Mouse (Mus musculus) neural tube, embryonic 15.5 days (tissue): Measurements from ENCODE around the gene Ulk4. TPM values are rescaled to one million over a fixed set of nuclear protein-coding genes. Genes with fewer than 3 reads are reported as not detected.

Experiments
- ATAC-seq: fragments of 200-750 bp; cut with Nextera tagmentation; 2 replicates; pipeline ENCODE4 v1.8.0; 2017; ENCODE audit warnings: mild to moderate bottlenecking, moderate TSS enrichment, moderate library complexity; ENCODE audit not compliant: low FRiP score
- H3K27ac ChIP-seq: fragments of 300-500 bp; sonication (generic); replicated peaks from 2 replicates; pipeline ENCODE4 v1.5.1; 2015; ENCODE audit warnings: mild to moderate bottlenecking, inconsistent platforms
- H3K27me3 ChIP-seq: fragments of 300-500 bp; sonication (generic); replicated peaks from 2 replicates; pipeline ENCODE4 v1.6.1; 2015; ENCODE audit warnings: inconsistent platforms
- H3K36me3 ChIP-seq: fragments of 300-500 bp; sonication (generic); 2 replicates; pipeline ENCODE4 v1.6.1; 2015; ENCODE audit warnings: inconsistent platforms
- H3K4me1 ChIP-seq: fragments of 300-500 bp; sonication (generic); 2 replicates; pipeline ENCODE4 v1.6.1; 2015; ENCODE audit warnings: inconsistent platforms
- H3K4me2 ChIP-seq: fragments of 300-500 bp; sonication (generic); 2 replicates; pipeline ENCODE4 v1.6.1; 2015; ENCODE audit warnings: inconsistent platforms, mild to moderate bottlenecking, moderate library complexity
- H3K4me3 ChIP-seq: fragments of 300-500 bp; sonication (generic); replicated peaks from 2 replicates; pipeline ENCODE4 v1.5.1; 2015; ENCODE audit warnings: mild to moderate bottlenecking, inconsistent platforms
- H3K9ac ChIP-seq: fragments of 300-500 bp; sonication (generic); replicated peaks from 2 replicates; pipeline ENCODE4 v1.6.1; 2015; ENCODE audit warnings: mild to moderate bottlenecking, inconsistent platforms
- H3K9me3 ChIP-seq: fragments of 300-500 bp; sonication (generic); replicated peaks from 2 replicates; pipeline ENCODE4 v1.6.1; 2016; ENCODE audit warnings: inconsistent platforms
- WGBS: fragments of 180-500 bp; shearing (Covaris S2); methylation state at CpG from one replicate; pipeline ENCODE4 v1.1.7; 2015; ENCODE audit warnings: mixed read lengths; 5-methylcytosine and 5-hydroxymethylcytosine counted together
- polyA plus RNA-seq: library from polyadenylated mRNA; unstranded; fragments of >200 nt; fragmentation: Nextera tagmentation; extraction: Ambion mirVana; gene quantifications from 2 replicates; pipeline ENCODE4 v1.2.1, GENCODE M21; 2015

The Ulk4 gene
- polyA plus RNA-seq, 1 experiment from 2014 or later = 62.5 TPM

GRCm38 (mm10) chr9:120935634-120935922 is 341.4 kb downstream of the Ulk4 start:
- Histone ChIP-seq H3K27me3 (no peaks in the 10 kb centered on the region), H3K4me3 (peak overlapping the region; percentile 68), H3K4me1 (peaks cover 55% of the 10 kb centered on the region), H3K4me2 (peak overlapping the region; percentile 73), H3K36me3 (no peaks in the 10 kb centered on the region), H3K9ac (peak overlapping the region; percentile 89), H3K9me3 (no peaks in the 10 kb centered on the region), H3K27ac (no peak overlapping the region)
- ATAC-seq = no peak
- 9% methylated on average over 4 of the region's 4 CpGs for WGBS

GRCm38 (mm10) chr9:120934821-120935633 is 342.0 kb downstream of the Ulk4 start:
- Histone ChIP-seq H3K36me3 (no peaks in the 10 kb centered on the region), H3K9me3 (no peaks in the 10 kb centered on the region), H3K27me3 (no peaks in the 10 kb centered on the region), H3K27ac (peak overlapping the region; percentile 92; the same call in 1 of the 2 replicates), H3K4me3 (peak overlapping the region; percentile 68), H3K4me1 (peaks cover 55% of the 10 kb centered on the region), H3K9ac (peak overlapping the region; percentile 89), H3K4me2 (peak overlapping the region; percentile 73)
- 8% methylated on average over 14 of the region's 14 CpGs for WGBS
- no peak for ATAC-seq

GRCm38 (mm10) chr9:120933886-120934758 is 342.9 kb downstream of the Ulk4 start:
- peak; percentile 52 for ATAC-seq

GRCm38 (mm10) chr9:120933587-120933885 is 343.5 kb downstream of the Ulk4 start:
- Histone ChIP-seq H3K9me3 (no peaks in the 10 kb centered on the region), H3K36me3 (no peaks in the 10 kb centered on the region), H3K4me1 (peaks cover 44% of the 10 kb centered on the region), H3K4me2 (peak overlapping the region; percentile 73), H3K4me3 (peak overlapping the region; percentile 68), H3K9ac (peak overlapping the region; percentile 89), H3K27ac (peak overlapping the region; percentile 92), H3K27me3 (no peaks in the 10 kb centered on the region)
- ATAC-seq = no peak; the same call in 1 of the 2 replicates
- 0% methylated on average over 16 of the region's 58 CpGs for WGBS

More at GRCm38 (mm10) chr9:120933886-120934758, 342.9 kb downstream of the Ulk4 start:
- Histone ChIP-seq H3K9me3 (no peaks in the 10 kb centered on the region), H3K27me3 (no peaks in the 10 kb centered on the region), H3K4me1 (peaks cover 49% of the 10 kb centered on the region), H3K36me3 (no peaks in the 10 kb centered on the region), H3K27ac (peak overlapping the region; percentile 92), H3K4me2 (peak overlapping the region; percentile 73), H3K4me3 (peak overlapping the region; percentile 68), H3K9ac (peak overlapping the region; percentile 89)
- 0% methylated on average over 52 of the region's 57 CpGs for WGBS

- no peaks in the 10 kb centered on the region for H3K27me3 ChIP-seq
- no peaks in the 10 kb centered on the region for H3K9me3 ChIP-seq
- peaks cover 38% of the 10 kb centered on the region for H3K4me1 ChIP-seq
- peak overlapping the region; percentile 89 for H3K9ac ChIP-seq
- WGBS = 5% methylated on average over 69 of the region's 78 CpGs
- H3K4me2 ChIP-seq = peak overlapping the region; percentile 73
- no peaks in the 10 kb centered on the region for H3K36me3 ChIP-seq
- peak overlapping the region; percentile 92 for H3K27ac ChIP-seq
- peak overlapping the region; percentile 68 for H3K4me3 ChIP-seq
- ATAC-seq = peak; percentile 89
These were observed 344.0 kb downstream of the Ulk4 start for GRCm38 (mm10) chr9:120932797-120933586.

- Histone ChIP-seq H3K9ac (no peak overlapping the region), H3K36me3 (no peaks in the 10 kb centered on the region), H3K4me2 (no peak overlapping the region), H3K9me3 (no peaks in the 10 kb centered on the region), H3K4me1 (peaks cover 32% of the 10 kb centered on the region), H3K27me3 (no peaks in the 10 kb centered on the region), H3K4me3 (no peak overlapping the region), H3K27ac (no peak overlapping the region)
- no peak for ATAC-seq
- WGBS = 37% methylated on average over 6 of the region's 6 CpGs
These were observed 344.6 kb downstream of the Ulk4 start for GRCm38 (mm10) chr9:120932371-120932770.

GRCm38 (mm10) chr9:120930811-120931210 is 346.2 kb downstream of the Ulk4 start:
- H3K4me1 ChIP-seq = peaks cover 16% of the 10 kb centered on the region
- H3K9ac ChIP-seq = no peak overlapping the region
- H3K4me3 ChIP-seq = no peak overlapping the region
- no peak overlapping the region for H3K27ac ChIP-seq
- no peaks in the 10 kb centered on the region for H3K27me3 ChIP-seq
- 69% methylated on average over 8 of the region's 8 CpGs for WGBS
- H3K4me2 ChIP-seq = no peak overlapping the region
- no peak for ATAC-seq
- no peaks in the 10 kb centered on the region for H3K36me3 ChIP-seq
- H3K9me3 ChIP-seq = no peaks in the 10 kb centered on the region

GRCm38 (mm10) chr9:120930021-120930420 is 347.0 kb downstream of the Ulk4 start:
- ATAC-seq = no peak
- Histone ChIP-seq H3K9me3 (no peaks in the 10 kb centered on the region), H3K36me3 (no peaks in the 10 kb centered on the region), H3K4me3 (no peak overlapping the region), H3K4me1 (peaks cover 8% of the 10 kb centered on the region), H3K9ac (no peak overlapping the region), H3K27ac (no peak overlapping the region), H3K4me2 (no peak overlapping the region), H3K27me3 (no peaks in the 10 kb centered on the region)
- WGBS = 95% methylated on average over 12 of the region's 12 CpGs

- no peak for ATAC-seq
- H3K27ac ChIP-seq = no peak within 1 kb of the TSS
- H3K9ac ChIP-seq = no peak within 1 kb of the TSS
- no peaks in the 10 kb centered on the region for H3K9me3 ChIP-seq
- no peaks in the 10 kb centered on the region for H3K36me3 ChIP-seq
- no peak within 1 kb of the TSS for H3K4me2 ChIP-seq
- peaks cover 3% of the 10 kb centered on the region; the same call in 1 of the 2 replicates for H3K4me1 ChIP-seq
- H3K4me3 ChIP-seq = no peak within 1 kb of the TSS
- 74% methylated on average over 11 of the region's 11 CpGs for WGBS
- no peaks in the 10 kb centered on the region for H3K27me3 ChIP-seq
These were observed 347.9 kb downstream of the Ulk4 start, which contains the start of gene Ctnnb1 for GRCm38 (mm10) chr9:120929081-120929480. Gene Ctnnb1 (plus strand): TSS chr9:120929216.

GRCm38 (mm10) chr9:120926939-120927606 is 349.9 kb downstream of the Ulk4 start:
- 39% methylated on average over 9 of the region's 9 CpGs for WGBS
- no peaks in the 10 kb centered on the region for H3K9me3 ChIP-seq
- H3K4me3 ChIP-seq = no peak overlapping the region
- H3K27ac ChIP-seq = no peak overlapping the region
- no peaks in the 10 kb centered on the region for H3K36me3 ChIP-seq
- ATAC-seq = no peak
- no peak overlapping the region for H3K9ac ChIP-seq
- no peaks in the 10 kb centered on the region for H3K4me1 ChIP-seq
- H3K4me2 ChIP-seq = no peak overlapping the region
- H3K27me3 ChIP-seq = no peaks in the 10 kb centered on the region

GRCm38 (mm10) chr9:120926126-120926525 is 350.9 kb downstream of the Ulk4 start:
- H3K4me1 ChIP-seq = no peaks in the 10 kb centered on the region
- no peaks in the 10 kb centered on the region for H3K9me3 ChIP-seq
- no peak overlapping the region for H3K4me3 ChIP-seq
- H3K27ac ChIP-seq = no peak overlapping the region
- no peak for ATAC-seq
- no peak overlapping the region for H3K9ac ChIP-seq
- H3K27me3 ChIP-seq = no peaks in the 10 kb centered on the region
- H3K36me3 ChIP-seq = no peaks in the 10 kb centered on the region
- no peak overlapping the region for H3K4me2 ChIP-seq
- WGBS = 79% methylated on average over 1 of the region's 1 CpGs
